Mouse (Mus musculus) brain, adult 2 months (tissue): Measurements from ENCODE around the gene Ftsj3.
"Not testable (repeated sequence)": the region's sequence is repeated elsewhere in the genome, so short reads cannot be mapped to it uniquely, and the experiment has no call there.

ENCODE experiments used
- DNase-seq: peaks from one replicate; pipeline ENCODE4 v3.0.0; 2011; ENCODE audit warnings: low read depth, low spot score

The Ftsj3 gene

DNA sequence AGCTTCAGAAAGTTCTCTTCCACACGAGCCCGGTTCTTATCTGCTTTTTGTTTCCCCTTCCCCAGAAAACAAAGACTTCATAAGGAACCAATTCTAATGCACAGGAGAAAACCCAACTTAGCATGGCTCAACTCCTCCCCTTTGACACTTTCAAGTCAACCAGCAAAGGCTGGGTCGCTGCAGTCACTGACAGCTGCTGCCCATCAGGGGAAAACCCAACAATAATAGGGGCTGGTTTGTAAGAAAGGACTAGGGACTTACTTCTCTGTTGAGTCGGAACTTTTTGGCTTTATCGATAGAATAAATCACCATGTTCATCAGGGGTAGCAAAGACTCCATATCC, 53.8 kb downstream of the Ftsj3 start, which contains the start of gene Strada:
Strada (minus strand) TSS at position 46 of the 343 bp plus-strand sequence.
- DNase-seq: no peak

DNA sequence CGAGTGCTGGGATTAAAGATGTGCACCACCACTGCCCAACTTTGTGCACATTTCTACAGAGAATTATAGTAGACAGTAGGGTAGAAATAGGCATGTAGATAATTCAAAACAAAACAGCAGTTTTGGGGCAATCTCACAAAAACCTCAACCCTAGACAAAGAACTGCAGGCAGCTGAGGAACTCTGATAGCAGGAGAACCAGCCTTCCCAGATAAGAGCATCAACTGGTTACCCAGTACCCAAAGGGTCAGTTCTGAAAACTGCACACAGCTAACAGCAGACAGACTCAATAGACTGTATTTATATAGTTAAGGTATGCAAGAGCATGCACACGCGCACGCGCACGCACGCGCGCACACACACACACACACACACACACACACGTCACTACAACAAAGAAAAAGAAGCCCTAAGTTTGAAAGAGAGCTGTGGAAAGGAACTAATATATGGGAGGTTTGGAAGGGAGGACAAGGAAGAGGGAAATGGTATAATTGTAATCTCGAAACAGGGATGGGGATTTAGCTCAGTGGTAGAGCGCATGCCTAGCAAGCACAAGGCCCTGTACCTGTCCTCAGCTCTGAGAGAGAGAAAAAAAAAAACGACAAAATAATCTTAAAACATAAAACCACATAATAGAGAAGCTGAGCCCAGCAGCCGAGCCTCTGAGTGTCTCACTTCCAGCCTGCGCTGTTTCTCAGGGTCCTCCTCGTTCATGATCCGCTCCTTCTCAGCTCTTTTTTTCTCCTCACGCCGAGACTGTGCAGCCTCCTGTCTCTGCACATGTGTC, 54.3 kb downstream of the Ftsj3 start:
- DNase-seq: no peak

DNA sequence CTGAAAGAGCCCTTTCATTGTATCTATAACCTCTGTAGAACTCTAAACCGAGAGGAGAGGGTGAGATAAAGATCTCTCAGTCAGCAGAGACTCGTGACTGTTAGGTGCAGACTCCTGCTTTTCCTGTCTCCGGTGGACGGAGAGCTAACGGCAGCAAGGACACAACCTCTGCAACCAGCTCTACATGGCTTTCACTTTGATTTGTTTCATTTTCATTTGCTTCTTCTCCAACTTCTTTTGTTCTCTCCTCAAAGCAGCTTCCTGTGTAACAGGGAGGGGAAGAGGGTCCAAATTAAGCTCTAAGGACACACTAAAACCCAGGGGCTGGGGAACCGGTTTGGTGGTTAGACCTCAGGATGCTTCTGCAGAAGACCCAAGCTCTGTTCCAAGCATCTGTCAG, 55.1 kb downstream of the Ftsj3 start:
- no peak for DNase-seq

DNA sequence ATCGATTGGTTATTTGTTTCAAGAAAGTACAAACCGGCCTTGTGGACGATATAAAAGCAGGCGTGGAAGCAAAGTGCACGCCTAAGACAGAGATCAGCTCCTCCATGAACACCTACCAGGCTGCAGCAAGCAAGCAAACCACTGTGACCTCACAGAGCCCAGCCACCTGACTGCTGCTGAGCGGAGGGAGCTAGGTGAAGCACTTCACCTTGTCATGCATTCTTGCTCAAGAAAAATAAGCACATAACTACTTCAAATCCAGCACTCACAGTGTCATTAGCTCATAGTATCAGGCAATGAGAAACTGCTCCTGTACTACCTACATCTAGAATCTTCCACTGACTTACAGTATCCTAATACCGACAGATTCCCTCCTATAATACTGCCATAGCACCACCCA, 55.9 kb downstream of the Ftsj3 start:
- DNase-seq: not testable (repeated sequence)
